Mouse (Mus musculus) frontal cortex, postnatal 36 days (tissue): ENCODE results near the gene Ints12.
A peak's percentile ranks its signal among the peaks of the same experiment; 100 is the strongest.

Source experiments
- DNase-seq, 2 experiments: peaks; one replicate each; pipeline ENCODE4 v3.0.0; 2022; ENCODE audit warnings: low spot score in 2 of 2

Gene Ints12

DNA sequence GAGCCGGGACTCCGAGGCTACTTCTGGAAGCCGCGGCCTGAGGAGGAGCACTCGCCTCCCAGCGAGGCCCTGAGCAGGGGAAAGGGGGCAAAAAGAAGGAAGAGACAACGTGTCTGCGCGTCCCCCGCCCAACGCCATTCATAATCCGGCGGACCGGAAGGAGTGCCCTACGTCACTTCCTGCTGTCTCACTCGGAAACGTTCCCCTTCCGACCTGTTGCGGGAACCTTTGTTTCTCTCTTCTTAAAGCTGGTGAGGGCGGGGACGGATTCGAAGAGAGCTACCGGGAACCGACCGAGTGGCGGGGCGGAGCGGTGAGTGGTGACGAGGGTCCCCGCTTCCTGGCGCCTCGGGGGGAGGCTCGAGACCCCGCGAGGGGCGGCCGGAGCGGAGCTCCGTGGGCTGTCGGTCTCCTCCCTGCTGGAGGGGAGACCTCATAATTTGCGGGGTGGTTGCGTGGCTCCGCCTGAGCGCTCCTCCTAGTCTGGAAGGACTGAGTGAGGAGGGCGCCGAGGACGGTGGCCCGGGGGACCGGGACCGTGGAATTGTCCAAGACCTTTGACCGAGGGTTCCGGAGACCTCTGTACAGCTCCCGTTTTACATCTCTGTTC lies at the start of gene Ints12, which contains the start of gene Gstcd:
Gene Ints12, plus strand, starts transcription at position 177 of the 610 bp plus-strand sequence.
Gene Gstcd, minus strand, starts transcription at position 370 of the 610 bp plus-strand sequence.
- peak; percentile 93 to 96 for DNase-seq

DNA sequence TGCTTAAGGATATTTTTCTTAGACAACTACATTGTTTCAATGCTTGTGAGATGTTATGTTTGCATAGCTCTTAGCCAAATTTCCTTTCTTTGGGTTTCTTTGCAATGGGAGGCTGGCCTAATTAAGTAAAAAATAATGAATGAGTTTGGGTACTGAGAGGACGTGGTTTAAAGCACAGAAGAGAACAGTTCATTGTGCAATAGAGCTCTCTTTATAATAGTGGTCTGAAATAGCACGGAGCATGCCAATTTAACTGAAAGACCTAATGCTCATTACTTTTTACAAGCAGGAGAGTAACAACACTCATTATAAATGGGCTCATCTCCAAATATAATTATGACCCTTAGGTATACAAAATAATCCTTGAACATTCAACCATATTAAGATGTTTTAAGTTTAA lies 39.6 kb upstream of the Ints12 start:
- DNase-seq, result no peak

DNA sequence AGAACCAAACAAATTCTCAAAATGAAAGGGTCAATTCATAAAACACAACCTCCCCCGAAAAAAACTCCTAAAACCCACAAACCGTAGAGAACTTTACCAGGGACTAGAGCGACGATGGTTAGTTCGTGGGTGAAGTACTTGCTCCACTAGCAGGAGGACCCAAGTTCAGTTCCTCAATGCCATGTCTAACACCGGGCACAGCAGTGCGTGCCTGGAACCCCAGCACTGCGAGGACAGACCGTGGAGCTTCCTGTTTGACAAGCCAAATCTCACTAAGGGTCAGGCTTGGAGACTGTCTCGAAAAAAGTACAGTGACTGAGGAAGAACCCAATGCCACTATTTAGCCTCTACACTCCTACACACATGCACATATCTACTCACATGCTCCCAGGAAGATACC lies 16.1 kb upstream of the Ints12 start:
- no peak for DNase-seq

DNA sequence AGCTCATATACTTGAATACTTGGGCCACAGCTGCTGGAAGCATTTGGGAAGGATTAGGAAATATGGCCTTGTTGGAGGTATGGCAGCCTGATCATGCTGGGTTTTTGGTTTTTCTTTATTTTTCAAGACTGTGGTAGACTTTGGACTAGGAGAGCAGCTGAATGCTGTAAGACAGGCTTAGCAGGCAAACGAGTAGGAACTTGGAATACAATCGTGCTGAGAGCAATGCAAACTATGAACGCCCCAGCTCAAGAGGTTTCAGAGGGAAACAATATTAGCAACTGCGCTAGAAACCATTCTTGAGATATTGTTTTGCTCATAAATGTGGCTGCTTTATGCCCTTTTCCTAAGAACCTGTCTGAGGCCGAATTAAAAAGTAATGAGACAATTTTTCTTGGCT lies 8.9 kb upstream of the Ints12 start:
- no peak for DNase-seq

DNA sequence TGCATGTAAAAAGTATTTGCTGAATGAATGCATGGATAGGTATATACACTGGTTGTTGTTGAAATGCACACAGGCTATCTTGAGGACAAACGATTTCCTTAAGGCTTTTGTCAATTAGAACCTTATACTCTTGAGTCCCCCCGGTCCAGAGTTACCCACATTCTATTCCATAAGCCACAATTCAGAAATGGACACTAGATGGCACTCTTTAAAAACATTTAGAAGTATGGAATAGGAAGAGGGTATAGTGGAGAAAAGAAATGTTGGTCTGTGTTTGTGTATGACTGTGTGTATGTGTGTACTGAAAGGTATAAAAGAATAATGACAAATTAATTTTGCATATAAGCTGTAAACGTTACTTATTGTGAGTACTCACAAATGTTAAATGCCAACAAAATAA lies 5.8 kb upstream of the Ints12 start:
- DNase-seq, result no peak

DNA sequence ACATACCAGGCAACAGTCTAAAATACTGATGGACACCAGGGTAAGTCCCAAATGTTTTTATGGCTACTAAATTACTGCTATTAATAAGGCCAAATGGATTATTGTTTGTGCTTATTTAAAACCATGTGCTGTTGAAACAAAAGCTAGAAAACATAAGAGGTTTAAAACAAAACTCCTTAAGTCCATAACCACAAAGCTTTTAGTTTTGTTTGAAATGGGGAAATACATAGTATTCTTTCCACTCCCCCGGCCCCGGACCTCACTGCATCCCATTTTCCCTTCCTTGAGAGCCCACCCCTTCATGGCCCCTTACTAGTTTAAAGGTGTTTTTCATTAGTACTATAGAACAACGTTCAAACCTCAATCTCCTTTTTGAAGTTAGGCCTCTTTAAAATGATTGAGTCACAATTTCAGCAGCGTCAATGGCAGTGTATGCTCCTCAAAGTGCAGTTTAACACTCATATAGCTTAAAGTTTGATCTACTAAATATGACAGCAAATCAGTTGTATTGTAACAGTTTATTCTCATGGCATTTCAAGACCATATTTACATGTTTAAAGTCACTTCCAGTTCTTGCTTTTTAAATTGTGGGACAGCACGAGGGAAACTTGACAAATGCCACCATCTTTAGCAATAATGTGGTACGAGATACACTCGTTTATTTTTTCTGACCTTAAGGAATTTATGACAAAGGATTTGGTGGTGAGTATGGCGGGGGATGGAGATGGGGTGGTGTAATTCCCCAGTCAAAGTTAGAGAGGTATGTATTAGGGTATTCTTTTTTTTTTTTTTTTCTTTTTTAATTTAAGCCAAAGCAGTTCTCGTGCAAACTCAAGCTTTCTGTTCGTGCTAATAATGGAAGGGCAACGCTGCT lies 1.2 kb upstream of the Ints12 start:
- DNase-seq, result no peak

DNA sequence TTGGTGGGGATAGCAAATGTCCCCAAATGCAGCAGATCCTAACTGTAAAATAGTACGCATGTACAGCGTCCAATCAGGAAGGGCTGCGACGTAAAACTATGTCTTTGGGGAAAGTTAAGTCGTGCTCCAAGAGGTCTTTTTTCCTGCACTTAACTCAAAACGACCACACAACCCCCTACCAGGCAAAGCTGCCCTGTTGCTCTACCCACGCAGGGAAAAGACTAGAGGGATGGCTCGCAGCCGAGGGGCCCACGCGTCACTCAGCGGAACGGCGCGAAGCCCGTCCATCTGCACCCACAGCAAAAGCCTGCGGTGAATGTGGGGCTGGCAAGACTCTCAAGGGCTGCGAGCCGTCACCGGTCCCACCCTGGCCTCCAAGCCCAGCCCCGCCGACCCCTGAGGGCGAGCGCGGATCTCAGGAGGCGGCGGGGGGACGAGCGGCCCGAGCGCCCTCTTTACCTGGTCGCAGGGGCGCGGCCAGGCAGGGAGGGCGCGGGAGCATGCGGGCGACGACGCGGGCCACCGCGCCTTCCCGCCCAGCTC lies 448 bp upstream of the Ints12 start:
- peak; percentile 68 to 73 for DNase-seq

DNA sequence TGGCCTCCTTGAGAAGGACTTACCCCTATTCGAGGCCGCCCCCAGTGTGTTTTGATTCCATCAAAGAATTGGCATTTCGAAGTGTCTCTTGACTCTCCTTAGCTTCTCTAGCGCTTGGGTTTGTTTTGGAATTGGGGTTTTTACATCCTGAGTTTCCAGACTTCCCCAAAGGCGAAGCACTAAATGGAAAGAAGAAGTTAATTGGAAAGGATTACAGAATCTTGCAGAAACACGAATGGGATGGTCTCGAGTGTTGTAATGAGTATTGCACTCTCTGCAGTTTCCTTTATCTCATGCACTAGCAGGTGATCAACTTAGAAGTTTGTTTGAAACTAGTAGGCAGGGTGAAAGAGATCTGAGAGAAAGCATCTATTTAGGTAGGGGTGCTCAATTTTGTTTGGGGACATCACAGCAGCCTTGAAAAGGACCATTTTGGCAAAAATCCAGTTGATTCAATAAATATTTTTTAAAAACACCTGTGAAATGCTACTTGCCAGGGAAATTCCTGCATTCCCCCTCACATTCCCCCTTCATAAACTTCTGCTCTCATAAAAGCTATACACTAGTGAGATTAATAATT lies 724 bp downstream of the Ints12 start:
- DNase-seq, result no peak

DNA sequence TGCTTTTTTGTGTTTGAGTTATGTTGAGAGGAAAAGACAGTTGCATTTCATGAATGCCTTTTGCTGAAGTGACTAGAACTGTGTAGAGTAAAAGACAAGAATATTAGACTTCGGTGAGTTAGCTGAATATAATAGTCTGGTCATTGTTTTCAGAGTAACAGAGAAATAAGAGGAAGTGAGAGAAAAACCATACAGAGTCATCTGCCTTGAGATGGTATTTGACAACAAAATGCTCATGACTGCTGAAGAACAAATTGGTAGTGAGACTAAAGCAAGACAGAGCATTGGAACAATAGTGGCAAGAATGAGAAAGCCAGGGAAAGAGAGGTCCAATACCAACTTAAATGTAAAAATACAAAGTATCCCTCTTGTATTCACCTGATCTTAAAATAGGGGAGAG lies 1.3 kb downstream of the Ints12 start:
- no peak for DNase-seq

DNA sequence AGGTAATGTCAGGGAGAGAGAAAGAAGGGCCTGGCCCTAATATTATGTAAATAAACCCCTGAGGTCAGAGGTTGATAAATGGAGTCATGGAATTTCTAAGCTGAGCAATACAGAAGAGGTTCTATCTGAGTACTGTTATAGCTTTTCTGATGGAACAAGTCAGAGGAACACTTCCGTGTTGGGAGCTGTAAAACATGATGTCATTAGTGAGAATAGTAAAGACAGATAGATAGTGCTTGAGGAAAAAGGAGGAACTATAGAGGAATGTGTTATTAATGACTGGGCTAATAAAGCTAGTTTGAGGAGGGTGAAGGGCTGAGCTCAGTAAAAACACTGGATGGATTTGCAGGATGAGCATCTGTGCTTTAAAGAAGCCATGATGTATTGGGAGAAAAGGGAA lies 2.7 kb downstream of the Ints12 start:
- DNase-seq, result no peak

DNA sequence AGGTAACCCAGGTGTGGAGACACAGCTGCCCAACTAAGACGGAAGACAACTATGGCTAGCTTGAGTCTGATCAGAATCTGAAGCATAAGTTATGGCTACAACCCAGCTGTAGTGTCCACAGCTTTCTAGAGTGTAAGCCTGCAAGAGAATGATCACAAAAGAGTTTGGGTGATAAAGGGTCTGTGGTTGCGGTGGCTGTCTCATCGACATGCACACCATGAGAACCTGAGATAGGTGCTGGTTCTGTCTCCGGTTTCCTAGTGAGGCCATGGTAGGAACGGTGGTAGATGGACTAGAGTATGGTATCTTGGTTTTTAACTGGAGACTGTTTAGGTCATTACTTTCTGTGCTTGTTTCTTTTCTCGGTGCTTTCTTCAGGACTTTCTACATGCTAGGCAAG lies 6.3 kb downstream of the Ints12 start:
- no peak for DNase-seq

DNA sequence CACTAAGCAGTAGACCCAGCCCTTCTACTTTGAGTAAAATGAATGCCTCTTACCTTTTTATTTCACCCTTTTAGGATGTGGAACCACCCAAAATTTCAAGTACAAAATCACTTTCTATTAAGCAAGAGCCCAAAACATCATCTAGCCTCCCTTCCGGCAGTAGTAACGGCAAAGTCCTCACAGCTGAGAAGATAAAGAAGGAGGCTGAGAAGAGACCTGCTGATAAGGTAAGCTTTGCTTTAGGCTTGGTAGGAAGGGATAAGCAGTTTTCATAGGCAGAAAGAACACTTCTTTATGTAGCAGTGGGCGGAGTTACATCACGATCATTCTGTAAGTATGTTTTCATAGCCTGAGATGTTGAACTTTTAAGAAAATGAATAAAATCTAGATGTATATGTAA lies 6.7 kb downstream of the Ints12 start:
- DNase-seq, result no peak

DNA sequence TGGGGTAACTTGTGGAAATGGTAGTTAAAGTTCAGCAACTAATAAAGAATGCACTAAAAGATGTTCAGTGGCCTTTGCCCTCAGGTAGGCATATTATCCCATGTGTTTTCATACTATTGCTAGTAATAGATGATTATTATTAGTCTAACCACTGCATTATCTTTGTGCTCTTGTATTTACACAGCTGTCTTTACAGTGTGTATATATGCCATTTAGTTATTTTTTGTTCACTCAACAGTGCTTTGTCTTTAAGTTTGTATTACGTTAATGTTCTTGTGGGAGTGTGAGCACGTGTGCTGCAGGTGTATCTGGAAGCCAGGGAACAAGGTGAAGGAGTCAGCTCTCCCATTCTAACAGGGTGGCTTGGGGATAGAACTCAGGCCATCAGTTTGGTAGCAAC lies 7.3 kb downstream of the Ints12 start:
- no peak for DNase-seq

DNA sequence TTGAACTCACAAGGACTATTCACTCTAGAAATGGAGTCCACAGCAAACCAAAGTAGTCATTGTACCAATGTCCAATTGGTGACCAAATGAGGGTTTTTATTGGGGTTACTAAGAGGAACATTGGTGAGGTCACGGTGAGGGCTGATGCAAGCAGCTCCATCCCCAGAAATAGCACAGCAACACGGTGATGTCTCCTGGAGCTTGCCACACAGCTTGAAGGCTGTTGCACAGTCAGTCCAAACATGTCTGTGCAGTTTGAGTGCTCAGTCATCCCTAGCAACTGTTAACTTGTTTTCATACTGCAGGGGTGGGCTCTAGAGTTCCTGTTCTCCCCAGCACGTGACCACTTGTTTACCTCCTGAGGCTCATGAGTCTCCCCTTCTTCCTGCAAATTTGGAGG lies 12.1 kb downstream of the Ints12 start:
- DNase-seq, result no peak

DNA sequence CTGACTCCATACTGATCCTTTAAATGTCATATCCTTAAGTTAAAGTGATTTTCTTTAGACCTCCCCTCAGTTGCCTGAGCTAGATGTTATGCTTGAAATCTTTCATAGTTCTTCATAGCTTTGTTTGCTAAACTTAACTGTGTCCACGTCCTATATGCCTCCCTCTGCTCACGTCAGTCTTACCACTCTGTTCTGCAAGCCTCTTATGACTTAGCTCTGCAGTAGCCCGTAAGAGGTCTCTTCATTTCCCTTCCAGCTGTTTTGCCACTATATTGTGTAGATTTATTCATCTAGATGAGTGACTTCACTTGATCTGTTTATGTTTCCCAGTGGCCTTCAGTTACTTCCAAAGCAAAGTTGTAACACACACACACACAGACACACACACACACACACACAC lies 12.8 kb downstream of the Ints12 start:
- no peak for DNase-seq

DNA sequence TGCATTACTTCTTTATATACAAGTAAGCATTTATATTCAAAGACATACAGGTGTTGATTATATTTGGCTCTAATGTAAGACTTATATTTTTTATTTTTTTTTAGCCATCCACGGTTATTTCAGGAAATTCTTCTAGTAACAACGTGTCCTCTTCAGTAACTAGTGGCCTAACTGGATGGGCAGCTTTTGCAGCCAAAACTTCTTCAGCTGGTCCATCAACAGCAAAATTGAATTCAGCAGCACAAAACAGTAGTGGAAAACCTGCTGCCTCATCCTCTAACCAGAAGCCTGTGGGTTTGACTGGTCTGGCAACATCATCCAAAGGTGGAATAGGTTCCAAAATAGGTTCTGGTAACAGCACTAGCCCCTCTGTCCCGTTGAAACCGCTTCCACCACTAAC lies 17.1 kb downstream of the Ints12 start:
- no peak for DNase-seq

DNA sequence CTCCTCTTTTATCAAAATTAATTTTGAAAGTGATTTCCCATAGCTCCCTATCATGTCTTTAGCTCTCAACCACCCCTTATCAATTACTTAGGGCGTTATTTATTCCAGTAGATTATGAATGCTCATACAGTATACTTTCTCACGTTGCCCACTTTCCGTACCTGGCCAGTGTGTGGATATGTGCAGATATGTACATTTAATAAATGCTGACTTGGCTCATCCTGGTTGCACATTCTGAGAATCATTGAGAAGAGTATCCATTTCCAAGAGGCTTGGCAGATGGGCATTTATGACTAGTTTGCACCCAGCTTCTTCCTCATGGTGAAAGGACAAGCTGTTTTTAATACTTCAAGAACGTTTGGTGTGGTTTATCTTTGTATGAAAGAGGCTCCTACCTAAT lies 18.2 kb downstream of the Ints12 start:
- DNase-seq, result no peak

DNA sequence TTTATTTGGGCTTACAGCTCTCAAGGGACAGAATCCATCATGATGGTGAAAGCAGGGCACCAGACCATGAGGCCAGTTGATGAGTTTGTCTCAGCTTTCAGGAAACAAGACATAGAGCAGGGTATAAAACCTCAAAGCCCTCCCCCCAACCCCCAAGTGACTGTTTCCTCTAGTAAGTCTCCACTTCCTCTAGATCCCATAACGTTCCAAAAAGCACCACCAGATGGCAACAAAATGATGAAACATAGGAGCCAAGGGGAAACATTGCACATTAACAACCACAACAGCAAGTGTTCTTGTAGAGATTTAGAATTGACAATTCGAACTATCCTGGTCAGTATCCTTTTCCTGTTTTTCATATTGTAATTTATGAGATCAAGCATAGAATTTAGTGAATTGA lies 20.1 kb downstream of the Ints12 start:
- peak in 1 of 2 experiments; percentile 41 for DNase-seq

DNA sequence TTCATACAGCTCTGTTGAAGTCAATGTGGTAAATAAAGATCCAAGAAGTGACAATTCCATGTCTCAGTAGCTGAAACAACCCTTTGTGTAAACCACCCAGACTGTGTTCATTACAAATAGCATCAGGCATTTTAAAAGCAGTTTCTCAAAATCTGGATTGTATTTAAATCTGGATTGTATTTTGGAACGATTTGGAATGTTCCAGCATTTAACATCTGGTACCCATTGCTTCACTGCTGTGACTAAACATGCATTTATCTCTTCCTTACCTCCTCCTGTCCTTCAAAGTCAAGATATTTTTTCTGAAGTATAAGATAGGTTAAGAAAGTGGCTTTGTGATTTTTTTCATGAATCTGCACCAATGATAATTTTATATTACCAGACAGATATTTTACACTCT lies 21.6 kb downstream of the Ints12 start:
- no peak for DNase-seq

DNA sequence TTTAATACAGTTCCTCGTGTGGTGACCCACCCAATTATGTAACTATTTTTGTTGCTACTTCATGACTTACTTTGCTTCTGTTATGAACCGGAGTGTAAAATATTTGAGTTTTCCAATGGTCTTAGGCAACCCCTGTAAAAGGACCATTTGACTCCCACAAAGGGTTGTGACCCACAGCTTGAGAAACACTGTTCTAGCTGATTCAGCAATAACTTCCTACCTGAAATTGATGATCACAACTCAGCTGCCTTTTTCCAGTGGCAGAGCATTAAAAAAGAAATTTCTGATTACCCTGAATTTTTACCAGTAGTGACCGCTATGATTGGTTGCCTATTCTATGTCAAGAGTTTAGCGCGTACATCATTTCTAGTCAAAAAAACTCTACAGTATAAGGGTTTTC lies 39.7 kb downstream of the Ints12 start:
- DNase-seq, result no peak

DNA sequence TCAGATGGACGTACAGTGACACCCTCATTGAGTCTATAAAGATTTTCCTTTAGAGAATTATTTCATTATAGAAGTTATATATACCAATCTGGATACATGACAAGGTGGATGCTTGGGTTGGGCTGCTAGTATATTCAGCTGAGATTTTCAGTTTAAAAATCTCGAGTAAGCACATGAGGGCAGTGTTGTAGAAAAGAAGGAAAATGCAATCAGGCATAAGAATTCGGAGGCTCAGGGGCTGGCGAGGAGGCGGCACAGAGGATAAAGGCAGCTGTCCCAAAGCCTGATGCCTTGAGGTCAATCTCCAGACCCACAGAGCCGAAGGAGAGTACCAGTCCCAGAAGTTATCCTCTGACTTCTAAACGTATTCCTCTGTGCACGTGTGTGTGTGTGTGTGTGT lies 41.0 kb downstream of the Ints12 start:
- DNase-seq, result peak in 1 of 2 experiments; percentile 9

DNA sequence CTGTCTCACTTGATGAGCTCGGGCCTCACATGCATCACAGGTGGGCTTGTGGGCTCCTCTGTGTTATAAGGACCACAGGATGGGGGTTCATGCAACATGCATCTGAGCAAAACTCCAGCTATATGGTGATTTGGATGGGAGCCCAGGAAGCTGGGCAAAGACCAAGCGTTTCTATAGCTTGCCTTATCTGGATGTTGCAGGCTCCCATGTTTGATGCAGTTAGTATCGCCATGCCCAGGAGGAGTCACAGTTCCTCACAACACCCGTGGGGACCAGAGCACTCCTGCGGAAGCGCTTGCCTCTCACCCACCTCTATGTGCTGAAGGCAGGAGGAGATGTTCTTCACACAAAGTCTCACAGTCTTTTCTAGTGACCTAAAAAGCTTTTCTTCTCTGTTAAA lies 50.2 kb downstream of the Ints12 start:
- DNase-seq, result no peak
